Mouse (Mus musculus) hindbrain, embryonic 14.5 days (tissue): ENCODE measurements around the gene Gm20547. TPM values are rescaled to one million over a fixed set of nuclear protein-coding genes. Genes with fewer than 3 reads are reported as not detected.
"Not testable (repeated sequence)": the region's sequence is repeated elsewhere in the genome, so short reads cannot be mapped to it uniquely, and the experiment has no call there.

ENCODE experiments used
- ATAC-seq: fragments of 200-750 bp; cut with Nextera tagmentation; 2 replicates; pipeline ENCODE4 v1.8.0; 2017; ENCODE audit warnings: moderate number of reproducible peaks, mild to moderate bottlenecking, moderate TSS enrichment, moderate library complexity; ENCODE audit not compliant: low FRiP score
- DNase-seq: peaks from one replicate; pipeline ENCODE4 v3.0.0-alpha.2; 2015; ENCODE audit warnings: low spot score
- H3K27ac ChIP-seq: fragments of 300-500 bp; sonication (generic); 2 replicates; pipeline ENCODE4 v1.5.1; 2014; ENCODE audit warnings: mild to moderate bottlenecking, moderate library complexity
- H3K27me3 ChIP-seq: fragments of 300-500 bp; sonication (generic); 2 replicates; pipeline ENCODE4 v1.6.1; 2014; ENCODE audit warnings: mild to moderate bottlenecking, low read length, mixed read lengths; ENCODE audit not compliant: control insufficient read depth, insufficient read depth
- H3K36me3 ChIP-seq: fragments of 300-500 bp; sonication (generic); replicated peaks from 2 replicates; pipeline ENCODE4 v1.6.1; 2014; ENCODE audit not compliant: control insufficient read depth, insufficient read depth
- H3K4me1 ChIP-seq: fragments of 300-500 bp; sonication (generic); replicated peaks from 2 replicates; pipeline ENCODE4 v1.6.1; 2014; ENCODE audit warnings: antibody characterized with exemption, low read length, mixed read lengths; ENCODE audit not compliant: control insufficient read depth, insufficient read depth
- H3K4me2 ChIP-seq: fragments of 300-500 bp; sonication (generic); replicated peaks from 2 replicates; pipeline ENCODE4 v1.6.1; 2014; ENCODE audit warnings: mild to moderate bottlenecking, moderate library complexity
- H3K4me3 ChIP-seq: fragments of 300-500 bp; sonication (generic); replicated peaks from 2 replicates; pipeline ENCODE4 v1.5.1; 2014; ENCODE audit warnings: mild to moderate bottlenecking, low read length
- H3K9ac ChIP-seq: fragments of 300-500 bp; sonication (generic); 2 replicates; pipeline ENCODE4 v1.6.1; 2014
- H3K9me3 ChIP-seq: fragments of 300-500 bp; sonication (generic); 2 replicates; pipeline ENCODE4 v1.6.1; 2016; ENCODE audit warnings: low read length; ENCODE audit not compliant: control insufficient read depth
- WGBS: fragments of 180-500 bp; shearing (Covaris S2); extraction: QIAGEN DNeasy Blood & Tissue Kit; methylation state at CpG from one replicate; pipeline ENCODE4 v1.1.7; 2014; 5-methylcytosine and 5-hydroxymethylcytosine counted together
- polyA plus RNA-seq: library from polyadenylated mRNA; unstranded; fragments of >200 nt; fragmentation: Nextera tagmentation; extraction: Ambion mirVana; gene quantifications from 2 replicates; pipeline ENCODE4 v1.2.1, GENCODE M21; 2014

Gene Gm20547
- polyA plus RNA-seq, 1 experiment from 2014 or later = not detected

DNA sequence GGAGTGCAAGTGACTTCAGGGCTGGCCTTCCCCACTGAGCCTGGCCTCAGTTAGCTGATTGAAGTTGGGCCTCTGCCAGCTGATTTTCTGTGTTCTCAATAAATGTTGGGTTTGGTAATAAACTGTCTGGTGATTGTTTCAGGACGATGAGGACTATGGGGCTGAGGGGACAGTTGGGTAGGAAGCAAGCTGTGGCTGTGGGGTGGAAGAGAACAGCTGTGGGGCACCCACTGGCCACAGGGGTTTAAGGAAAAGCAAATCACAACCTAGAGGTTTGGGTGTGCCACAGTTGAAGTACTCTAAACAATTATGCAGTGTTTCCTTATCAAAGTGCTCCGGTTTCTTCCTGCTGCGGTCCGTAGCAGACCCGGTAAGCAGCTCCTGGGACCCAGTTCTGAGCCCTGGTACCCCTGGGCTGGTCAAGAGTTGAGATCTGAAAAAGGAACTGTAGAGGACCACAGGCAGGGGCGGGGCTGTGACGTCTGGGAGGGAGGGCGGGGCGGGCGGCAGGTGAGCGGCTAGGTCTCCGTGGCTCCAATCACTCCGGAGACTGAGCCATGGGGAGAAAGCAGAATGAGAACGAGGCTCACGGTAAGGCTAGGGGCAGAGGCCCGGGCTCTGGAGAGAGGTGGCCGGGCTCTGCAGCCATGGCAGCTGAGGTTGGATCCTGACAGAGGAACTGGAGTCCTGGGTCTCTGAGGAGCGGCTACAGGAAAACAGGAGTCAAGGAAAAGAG, 32.3 kb upstream of the Gm20547 start, which contains the start of gene Slc44a4:
TSS of gene Slc44a4 (plus strand) at position 537 of the 736 bp plus-strand sequence.
- H3K4me1 ChIP-seq = no peaks in the 10 kb centered on the region
- H3K9me3 ChIP-seq = no peaks in the 10 kb centered on the region
- H3K27me3 ChIP-seq = no peaks in the 10 kb centered on the region
- H3K4me2 ChIP-seq = no peak within 1 kb of the TSS
- DNase-seq = no peak
- ATAC-seq = no peak
- 37% methylated on average over 18 of the region's 18 CpGs for WGBS
- H3K9ac ChIP-seq = no peak within 1 kb of the TSS
- no peak within 1 kb of the TSS for H3K27ac ChIP-seq
- no peak within 1 kb of the TSS for H3K4me3 ChIP-seq
- peaks cover 49% of the 10 kb centered on the region for H3K36me3 ChIP-seq

GRCm38 (mm10) chr17:34911945-34912351, 30.1 kb upstream of the Gm20547 start:
- no peak overlapping the region for H3K4me2 ChIP-seq
- peak; percentile 39; the same call in 1 of the 2 replicates for ATAC-seq

GRCm38 (mm10) chr17:34910982-34911381, 29.1 kb upstream of the Gm20547 start:
- 94% methylated on average over 10 of the region's 10 CpGs for WGBS
- ATAC-seq (no peak), DNase-seq (no peak)
- H3K9ac ChIP-seq = no peak overlapping the region
- H3K36me3 ChIP-seq = peaks cover 81% of the 10 kb centered on the region
- H3K27me3 ChIP-seq = no peaks in the 10 kb centered on the region
- H3K4me1 ChIP-seq = no peaks in the 10 kb centered on the region
- no peak overlapping the region for H3K4me2 ChIP-seq
- H3K4me3 ChIP-seq = no peak overlapping the region
- H3K27ac ChIP-seq = no peak overlapping the region
- no peaks in the 10 kb centered on the region for H3K9me3 ChIP-seq

More at GRCm38 (mm10) chr17:34911945-34912351, 30.1 kb upstream of the Gm20547 start:
- Histone ChIP-seq H3K27me3 (no peaks in the 10 kb centered on the region), H3K9me3 (no peaks in the 10 kb centered on the region), H3K4me3 (no peak overlapping the region), H3K9ac (no peak overlapping the region), H3K36me3 (peaks cover 71% of the 10 kb centered on the region), H3K4me1 (no peaks in the 10 kb centered on the region), H3K27ac (no peak overlapping the region)
- WGBS = 43% methylated on average over 5 of the region's 5 CpGs
- DNase-seq = peak; percentile 74

- no peaks in the 10 kb centered on the region for H3K27me3 ChIP-seq
- no peak overlapping the region for H3K4me2 ChIP-seq
- 91% methylated on average over 9 of the region's 9 CpGs for WGBS
- DNase-seq (no peak), ATAC-seq (no peak)
- H3K4me3 ChIP-seq = no peak overlapping the region
- H3K27ac ChIP-seq = no peak overlapping the region
- no peaks in the 10 kb centered on the region for H3K9me3 ChIP-seq
- peaks cover 71% of the 10 kb centered on the region for H3K36me3 ChIP-seq
- H3K9ac ChIP-seq = no peak overlapping the region
- peaks cover 10% of the 10 kb centered on the region; the same call in 1 of the 2 replicates for H3K4me1 ChIP-seq
These were observed 21.1 kb upstream of the Gm20547 start for GRCm38 (mm10) chr17:34902895-34903294.

- not testable (repeated sequence) for H3K4me2 ChIP-seq, H3K4me3 ChIP-seq, H3K9me3 ChIP-seq, H3K27ac ChIP-seq, ATAC-seq, H3K9ac ChIP-seq, DNase-seq, H3K27me3 ChIP-seq
- Histone ChIP-seq H3K4me1 (peaks cover 19% of the 10 kb centered on the region), H3K36me3 (peaks cover 61% of the 10 kb centered on the region)
- 95% methylated on average over 8 of the region's 10 CpGs for WGBS
These were observed 20.1 kb upstream of the Gm20547 start for GRCm38 (mm10) chr17:34901948-34902347.

DNA sequence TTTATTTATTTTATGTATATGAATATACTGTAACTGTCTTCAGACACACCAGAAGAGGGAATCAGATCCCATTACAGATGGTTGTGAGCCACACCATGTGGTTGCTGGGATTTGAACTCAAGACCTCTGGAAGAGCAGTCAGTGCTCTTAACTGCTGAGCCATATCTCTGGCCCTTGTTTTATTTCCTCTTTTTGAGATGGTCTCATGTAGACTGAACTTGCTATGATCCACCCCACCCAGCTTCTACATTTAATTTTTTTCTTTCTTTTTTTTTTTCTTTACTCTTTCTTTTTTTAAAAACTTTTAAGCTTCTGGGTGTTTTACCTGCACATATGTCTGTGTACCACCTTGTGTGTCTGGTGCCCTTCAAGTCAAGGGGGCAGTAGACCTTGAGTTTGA, 19.0 kb upstream of the Gm20547 start:
- not testable (repeated sequence) for H3K4me3 ChIP-seq, H3K9me3 ChIP-seq, ATAC-seq, H3K9ac ChIP-seq, H3K27me3 ChIP-seq, DNase-seq, H3K27ac ChIP-seq
- Histone ChIP-seq H3K36me3 (peaks cover 58% of the 10 kb centered on the region), H3K4me1 (peaks cover 30% of the 10 kb centered on the region), H3K4me2 (peak overlapping the region; percentile 93; the same call in 1 of the 2 replicates)

DNA sequence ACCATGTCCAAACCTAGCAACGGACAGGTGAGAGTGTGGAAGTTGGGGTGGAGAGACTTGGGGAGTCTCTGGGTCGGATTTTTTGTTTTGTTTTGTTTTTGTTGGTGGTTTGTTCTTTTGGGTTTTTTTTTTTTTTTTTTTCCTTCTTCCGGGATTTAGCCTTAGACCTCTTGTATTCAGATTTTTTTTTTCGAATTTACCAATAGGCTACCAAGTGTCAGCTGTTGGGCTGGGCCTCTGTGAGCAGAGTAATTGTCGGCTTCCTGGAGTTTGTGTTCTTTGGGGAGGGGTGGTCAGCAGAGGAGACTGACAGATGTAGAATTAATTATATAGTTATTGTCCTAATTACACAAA, 18.0 kb upstream of the Gm20547 start:
- Histone ChIP-seq H3K27ac (peak overlapping the region; percentile 97; the same call in 1 of the 2 replicates), H3K9ac (peak overlapping the region; percentile 98), H3K36me3 (peaks cover 49% of the 10 kb centered on the region), H3K9me3 (no peaks in the 10 kb centered on the region), H3K27me3 (no peaks in the 10 kb centered on the region), H3K4me2 (peak overlapping the region; percentile 93), H3K4me3 (peak overlapping the region; percentile 93), H3K4me1 (peaks cover 38% of the 10 kb centered on the region)
- 1% methylated on average over 5 of the region's 5 CpGs for WGBS
- no peak for ATAC-seq
- no peak for DNase-seq

DNA sequence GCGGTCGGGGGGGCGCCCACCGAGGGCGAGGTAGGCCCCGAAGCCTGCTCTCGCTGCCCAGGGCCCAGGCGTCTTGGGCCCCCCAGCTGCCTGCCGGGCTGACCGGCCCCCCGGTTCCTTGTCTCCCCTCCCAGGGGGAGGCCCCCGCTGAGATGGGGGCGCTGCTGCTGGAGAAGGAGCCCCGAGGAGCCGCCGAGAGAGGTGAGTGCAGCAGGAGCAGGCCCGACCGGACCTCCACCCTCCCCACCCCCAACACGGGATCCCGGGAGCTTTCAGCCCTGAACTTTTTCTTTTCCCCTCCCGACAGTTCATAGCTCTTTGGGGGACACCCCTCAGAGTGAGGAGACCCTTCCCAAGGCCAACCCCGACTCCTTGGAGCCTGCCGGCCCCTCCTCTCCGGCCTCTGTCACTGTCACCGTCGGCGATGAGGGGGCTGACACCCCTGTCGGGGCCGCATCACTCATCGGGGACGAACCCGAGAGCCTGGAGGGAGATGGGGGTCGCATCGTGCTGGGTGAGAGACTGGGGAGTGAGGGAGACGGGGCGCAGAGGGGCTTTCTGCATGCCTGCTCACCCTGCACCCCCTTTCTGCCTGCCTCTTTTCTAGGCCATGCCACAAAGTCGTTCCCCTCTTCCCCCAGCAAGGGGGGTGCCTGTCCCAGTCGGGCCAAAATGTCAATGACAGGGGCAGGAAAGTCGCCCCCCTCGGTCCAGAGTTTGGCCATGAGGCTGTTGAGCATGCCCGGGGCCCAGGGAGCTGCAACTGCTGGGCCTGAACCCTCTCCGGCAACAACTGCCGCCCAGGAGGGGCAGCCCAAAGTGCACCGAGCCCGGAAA, 17.4 kb upstream of the Gm20547 start:
- Histone ChIP-seq H3K4me2 (peak overlapping the region; percentile 93), H3K4me1 (peaks cover 38% of the 10 kb centered on the region), H3K27me3 (no peaks in the 10 kb centered on the region), H3K4me3 (peak overlapping the region; percentile 93), H3K9me3 (no peaks in the 10 kb centered on the region), H3K27ac (peak overlapping the region; percentile 97), H3K36me3 (peaks cover 43% of the 10 kb centered on the region), H3K9ac (peak overlapping the region; percentile 98)
- WGBS = under 1% methylated on average over 35 of the region's 45 CpGs
- peak; percentile 6; the same call in 1 of the 2 replicates for ATAC-seq
- no peak for DNase-seq

- 0% methylated on average over 13 of the region's 47 CpGs for WGBS
- ATAC-seq = no peak
These were observed 16.8 kb upstream of the Gm20547 start for GRCm38 (mm10) chr17:34898706-34899052.

More at GRCm38 (mm10) chr17:34898706-34899052, 16.8 kb upstream of the Gm20547 start:
- peak overlapping the region; percentile 98 for H3K9ac ChIP-seq
- H3K36me3 ChIP-seq = peaks cover 37% of the 10 kb centered on the region
- H3K4me1 ChIP-seq = peaks cover 38% of the 10 kb centered on the region
- DNase-seq = peak; percentile 40
- no peaks in the 10 kb centered on the region for H3K27me3 ChIP-seq
- peak overlapping the region; percentile 97 for H3K27ac ChIP-seq
- H3K4me2 ChIP-seq = peak overlapping the region; percentile 93
- peak overlapping the region; percentile 93 for H3K4me3 ChIP-seq
- H3K9me3 ChIP-seq = no peaks in the 10 kb centered on the region
